Mouse (Mus musculus) left cerebral cortex, adult 9 months (tissue): ENCODE measurements at regions not wholly inside any gene's neighbourhood (a gene's known extent, or its start where the extent isn't known, plus 50 kb on each side); places are given as distances from the start of the nearest gene placed in this dataset.

Source experiments
- DNase-seq, 2 experiments: peaks; one replicate each; pipeline ENCODE4 v3.0.0; 2022; ENCODE audit warnings: low spot score in 2 of 2

DNA sequence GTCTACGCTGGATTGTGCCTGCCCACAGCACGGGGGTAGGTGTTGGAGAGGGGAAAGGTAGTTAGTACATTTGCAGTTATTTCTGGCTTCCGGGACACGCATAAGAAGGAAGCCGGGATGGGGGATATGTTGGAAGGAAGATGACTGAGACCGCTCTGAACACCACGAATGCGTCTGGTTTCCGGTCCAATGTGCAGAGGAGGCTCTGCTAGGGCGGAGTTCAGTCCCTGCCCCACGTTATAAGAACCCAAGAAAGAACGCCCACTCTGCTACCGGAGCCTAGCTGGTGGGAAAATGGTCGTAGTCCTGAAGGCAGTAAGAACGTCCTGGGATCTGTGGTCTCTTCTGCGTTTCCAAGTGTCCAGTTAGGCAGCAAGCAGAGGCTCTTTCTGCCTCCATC lies 104.1 kb downstream of the Sox9 start:
- no peak for DNase-seq

DNA sequence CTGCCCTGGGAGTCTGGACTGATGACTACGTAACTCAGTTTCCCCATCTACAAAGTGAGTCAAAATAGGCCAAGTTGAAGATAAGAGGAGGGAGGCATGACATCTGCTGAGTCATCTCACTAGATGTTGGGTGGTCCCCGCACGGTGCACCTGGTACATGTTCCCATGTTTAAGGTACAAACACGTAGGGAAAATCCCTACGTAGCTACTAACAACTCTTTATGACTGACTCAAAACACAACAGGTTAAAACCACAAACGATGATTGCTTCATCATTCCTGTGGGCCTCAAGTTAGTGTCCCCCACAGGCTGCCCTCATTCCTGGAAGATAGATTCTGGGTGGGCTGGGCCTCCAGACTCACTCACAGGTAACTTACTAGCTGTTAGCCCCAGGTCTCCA lies 107.7 kb downstream of the Sox9 start:
- DNase-seq = no peak

DNA sequence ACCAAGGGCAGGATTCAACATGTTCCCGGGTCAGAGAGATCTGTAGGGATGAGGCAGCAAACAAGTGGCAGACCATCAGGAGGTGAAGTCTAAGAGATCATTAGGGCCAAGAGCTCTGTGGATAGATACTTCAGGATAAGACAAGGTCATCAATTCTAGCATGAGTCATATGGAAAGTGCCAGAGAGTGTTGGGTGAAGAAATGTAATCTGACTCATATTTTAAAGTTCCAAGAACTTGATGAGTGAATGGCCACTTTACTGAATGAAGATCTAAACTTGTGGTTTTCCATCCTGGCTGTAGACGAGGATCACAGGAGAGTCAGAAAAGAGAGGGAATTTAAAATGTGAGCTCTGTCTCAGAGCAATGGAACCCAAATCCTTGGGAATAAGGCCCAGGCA lies 115.6 kb downstream of the Sox9 start:
- DNase-seq = no peak

DNA sequence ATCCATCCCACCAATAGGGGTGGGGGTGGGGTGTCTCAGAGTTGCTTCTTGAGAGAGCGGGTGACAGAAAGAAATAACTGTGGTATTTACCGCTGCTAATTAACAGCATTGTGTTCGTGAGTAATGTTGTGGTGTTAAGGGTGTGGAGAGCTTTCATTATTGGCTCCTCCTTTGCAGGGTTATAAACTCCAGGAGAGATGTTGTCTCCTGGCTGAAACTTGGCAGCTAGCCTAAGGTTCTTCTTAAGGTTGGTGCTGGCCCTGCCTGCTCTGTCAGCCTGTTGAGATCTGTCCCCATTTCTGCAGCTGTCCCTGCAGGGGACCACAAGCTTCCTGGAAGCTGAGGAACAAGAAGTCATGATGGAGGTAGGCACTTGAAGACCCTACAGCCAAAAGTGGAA lies 120.6 kb downstream of the Sox9 start:
- DNase-seq = no peak

DNA sequence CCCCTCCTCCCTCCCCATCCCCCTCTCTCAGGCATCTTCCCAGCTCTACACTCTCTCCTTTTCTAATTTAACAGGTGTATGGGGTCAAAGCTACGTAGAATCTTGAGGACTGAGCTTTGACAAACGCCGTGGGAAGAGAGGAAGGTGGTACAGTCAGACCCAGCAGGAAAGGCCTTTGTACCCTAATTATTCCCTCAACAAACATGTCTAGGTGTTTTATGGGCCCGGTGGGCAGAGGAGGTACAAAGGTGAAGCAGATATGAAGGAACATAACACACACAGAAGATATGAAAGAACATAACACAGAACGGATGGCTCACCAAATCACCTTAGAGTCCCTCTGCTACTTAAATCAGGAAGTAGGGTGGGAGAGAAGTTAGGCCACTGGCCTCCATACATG lies 128.3 kb downstream of the Sox9 start:
- no peak for DNase-seq

DNA sequence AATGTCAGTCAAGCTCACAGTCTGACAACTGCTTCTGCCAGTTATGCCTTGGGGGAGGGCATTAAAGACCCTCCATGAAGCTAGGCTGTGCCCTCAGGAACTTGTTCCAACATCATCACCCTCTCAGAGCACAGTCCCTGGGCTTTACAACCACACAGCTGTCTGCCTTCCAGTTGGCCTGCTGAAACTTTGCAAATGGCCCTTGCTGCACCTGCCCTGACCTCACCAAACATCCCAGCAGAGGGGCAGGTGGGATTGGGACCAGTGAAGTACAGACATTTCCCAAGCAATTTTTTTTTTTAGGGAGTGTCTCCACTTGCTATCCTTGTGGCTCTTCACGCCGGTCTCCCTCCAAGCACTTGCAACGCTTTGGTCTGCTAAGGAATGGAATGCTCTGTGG lies 130.9 kb downstream of the Sox9 start:
- no peak for DNase-seq

DNA sequence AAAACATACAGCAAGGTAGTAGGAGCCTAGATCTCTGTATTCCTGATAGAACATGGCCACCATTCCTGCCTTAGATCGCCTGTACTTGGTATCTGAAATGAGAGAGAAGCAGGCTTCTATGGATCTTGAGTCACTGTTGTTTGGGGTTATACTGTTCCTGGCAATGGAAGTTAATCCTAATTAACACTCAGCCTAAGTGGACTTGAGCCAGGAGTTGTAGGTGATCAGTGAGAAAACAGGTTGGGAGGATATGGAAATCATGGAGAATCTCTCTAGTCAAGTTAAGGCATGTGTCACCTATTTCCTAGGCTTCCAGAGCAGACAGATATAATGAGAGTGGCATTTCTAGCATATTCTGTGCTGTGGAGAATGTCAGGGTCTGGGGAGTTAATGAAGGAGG lies 134.9 kb downstream of the Sox9 start:
- no peak for DNase-seq

DNA sequence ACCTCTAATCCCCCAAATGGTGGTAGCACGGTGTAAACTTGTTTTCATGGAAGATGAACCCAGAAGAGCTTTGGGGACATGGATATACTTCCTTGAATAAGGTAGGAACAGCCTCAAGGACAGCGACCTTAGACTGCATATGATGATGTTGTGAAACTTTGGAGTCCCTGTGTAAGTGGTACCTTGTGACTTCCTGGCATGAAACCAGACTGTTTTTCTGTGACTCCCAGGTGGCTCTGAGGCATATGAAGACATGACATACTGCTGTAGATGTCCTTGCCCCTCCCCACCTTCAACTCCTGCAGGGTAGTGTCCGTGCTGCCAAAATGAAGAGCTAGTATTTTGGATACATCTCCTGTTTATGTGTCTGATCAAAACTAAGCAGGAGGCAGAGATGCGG lies 138.1 kb downstream of the Sox9 start:
- no peak for DNase-seq

DNA sequence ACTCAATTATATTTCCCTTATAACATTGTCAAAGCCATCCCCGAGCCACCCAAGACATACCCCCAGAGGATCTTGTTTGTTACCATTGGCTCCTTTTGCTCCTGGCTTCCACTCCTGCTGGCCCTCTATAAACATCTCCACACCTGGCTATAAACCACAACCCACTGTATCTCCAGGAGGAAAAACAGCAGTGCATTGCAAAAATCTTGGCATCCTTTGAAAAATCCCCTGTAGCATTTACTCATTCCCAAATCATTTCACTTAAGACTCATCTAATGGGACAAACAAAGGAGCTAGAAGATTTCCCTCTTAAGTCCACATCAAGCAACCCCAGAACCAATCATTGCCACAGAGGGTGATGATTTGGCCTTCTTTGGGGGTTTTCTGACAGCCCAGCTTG lies 142.6 kb downstream of the Sox9 start:
- no peak for DNase-seq

DNA sequence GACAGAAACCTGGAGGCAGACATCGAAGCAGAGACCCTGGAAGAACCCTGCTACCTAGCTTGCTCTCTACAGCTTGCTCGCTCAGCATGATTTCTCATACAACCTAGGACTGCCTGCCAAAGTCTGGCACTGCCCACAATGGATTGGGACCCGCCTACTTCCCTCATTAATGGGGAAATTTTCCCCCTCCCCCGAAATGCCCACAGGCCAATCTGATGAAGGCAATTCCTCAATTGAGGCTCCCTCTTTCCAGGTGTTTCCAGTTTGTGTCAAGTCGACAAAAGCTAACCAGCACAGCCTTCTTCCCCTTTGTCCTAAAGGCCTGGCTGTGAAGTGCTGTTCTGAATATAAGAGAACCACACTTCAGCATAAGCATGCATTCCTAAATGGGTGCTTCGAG lies 143.1 kb downstream of the Sox9 start:
- DNase-seq = no peak

DNA sequence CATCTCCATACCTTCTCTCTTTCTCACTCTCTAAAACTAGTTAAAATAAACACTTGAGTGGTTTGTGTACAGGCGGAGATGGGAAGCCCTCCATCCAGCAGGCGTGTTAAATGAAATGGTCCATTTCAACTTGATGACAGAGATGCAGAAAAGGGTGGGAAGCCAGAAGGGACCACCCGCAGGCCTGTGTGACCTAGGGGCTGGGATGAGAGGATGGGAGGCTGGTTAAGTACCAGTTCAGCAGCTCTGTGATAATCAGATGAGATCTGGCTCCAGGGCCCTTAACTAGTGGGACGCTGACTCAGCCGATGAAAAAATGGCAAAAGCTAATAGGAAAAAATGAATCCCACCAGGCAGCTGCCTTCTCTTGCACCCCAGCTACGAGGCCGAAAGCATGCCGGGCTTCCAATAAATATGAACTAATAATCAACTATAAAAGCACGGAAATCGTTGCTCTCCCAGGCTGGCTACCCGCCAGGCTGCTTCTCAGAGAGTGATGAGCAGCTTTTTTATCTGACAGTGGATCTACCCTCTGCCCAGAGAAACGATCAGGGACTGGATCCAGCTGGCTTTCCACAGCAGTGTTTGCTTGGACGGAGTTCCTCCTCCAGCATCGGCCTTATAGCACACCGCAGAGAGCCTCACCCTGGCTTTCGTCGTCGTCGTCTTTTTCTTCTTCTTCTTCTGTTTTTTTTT lies 144.5 kb downstream of the Sox9 start:
- no peak for DNase-seq

DNA sequence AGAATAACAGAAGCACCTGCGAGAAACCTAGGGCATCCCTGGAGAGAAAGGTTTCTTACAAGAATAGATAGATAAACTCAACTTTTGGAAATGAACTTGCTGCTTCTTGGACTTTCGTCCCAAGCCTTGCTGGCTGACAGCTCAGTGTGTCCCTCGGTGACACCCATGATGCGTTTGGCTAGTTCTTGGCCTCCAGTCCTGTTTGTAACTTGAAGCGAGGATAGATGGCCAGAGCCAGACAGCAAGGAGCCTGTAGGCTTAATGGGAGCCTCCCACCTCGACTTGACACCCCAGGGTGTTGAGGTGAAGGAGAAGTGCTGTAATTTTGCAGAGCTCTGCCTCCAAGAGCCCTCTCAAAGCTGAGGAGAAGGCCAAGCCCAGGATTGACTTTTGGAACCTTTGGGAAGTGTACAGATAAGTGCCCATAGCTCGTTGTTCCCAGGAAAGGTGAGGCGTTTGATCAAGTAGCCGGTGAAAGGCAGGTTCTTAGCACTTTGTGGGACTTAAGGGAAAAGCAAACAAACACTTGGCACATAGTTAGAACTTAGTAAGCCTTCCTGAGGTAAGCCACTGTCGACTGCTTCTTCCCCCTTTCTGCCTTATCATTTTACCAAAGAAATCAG lies 148.3 kb downstream of the Sox9 start:
- no peak for DNase-seq

DNA sequence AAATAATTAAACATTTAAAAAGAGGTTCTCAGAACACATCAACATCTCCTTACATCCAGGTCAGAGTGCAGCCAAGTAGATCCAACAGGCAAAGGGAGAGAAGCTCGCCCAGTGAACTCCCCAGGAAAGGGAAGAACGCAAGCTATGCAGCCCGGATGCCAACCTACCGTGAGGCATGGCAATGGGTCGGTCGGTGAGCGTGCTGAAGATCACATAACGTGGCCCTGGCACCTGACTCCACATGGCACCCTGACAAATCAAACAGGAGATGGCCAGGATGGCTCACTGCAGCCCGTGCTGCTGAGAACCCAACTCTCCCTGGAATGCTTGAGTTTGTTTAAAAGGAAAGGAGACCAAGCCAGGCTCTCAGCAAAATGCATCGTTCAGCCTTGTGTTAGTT lies 156.0 kb downstream of the Sox9 start:
- no peak for DNase-seq

DNA sequence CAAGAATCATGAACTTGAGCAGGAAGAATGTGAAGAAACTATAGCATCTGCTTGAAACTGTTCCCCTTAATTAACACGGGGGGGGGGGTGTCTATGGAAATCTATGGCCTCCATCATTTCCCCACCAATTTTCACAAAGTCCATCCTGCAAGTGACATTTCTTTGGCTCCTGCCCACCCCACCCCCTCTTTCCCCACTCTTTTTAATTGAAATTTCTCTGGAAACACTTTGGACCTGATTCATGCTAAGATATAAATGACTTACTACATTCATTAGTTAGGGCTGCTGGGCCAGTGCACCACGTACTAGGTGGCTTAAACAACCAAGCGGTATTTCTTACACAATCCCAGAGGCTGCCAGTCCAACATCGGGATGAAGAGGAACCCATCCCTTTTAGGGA lies 169.4 kb downstream of the Sox9 start:
- no peak for DNase-seq

DNA sequence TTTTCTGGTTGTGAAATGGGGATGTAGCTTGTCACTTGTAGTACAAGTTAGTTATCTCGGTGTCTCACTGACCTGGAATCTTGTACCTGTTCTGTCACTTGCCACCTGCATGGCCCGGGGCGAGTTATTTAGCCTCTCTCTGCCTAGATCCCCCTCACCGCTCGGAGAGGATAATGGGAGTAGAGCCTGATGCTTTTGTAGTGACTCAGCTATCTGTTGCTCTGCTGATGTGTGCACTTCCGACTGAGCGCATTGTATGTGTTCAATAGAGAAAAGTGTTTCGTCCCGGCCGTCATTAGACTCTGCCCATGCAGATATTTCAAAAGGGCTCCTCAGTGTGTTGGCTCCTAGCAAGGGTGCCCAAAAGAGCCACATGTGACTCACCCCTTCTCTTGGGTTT lies 170.3 kb downstream of the Sox9 start:
- DNase-seq = no peak

DNA sequence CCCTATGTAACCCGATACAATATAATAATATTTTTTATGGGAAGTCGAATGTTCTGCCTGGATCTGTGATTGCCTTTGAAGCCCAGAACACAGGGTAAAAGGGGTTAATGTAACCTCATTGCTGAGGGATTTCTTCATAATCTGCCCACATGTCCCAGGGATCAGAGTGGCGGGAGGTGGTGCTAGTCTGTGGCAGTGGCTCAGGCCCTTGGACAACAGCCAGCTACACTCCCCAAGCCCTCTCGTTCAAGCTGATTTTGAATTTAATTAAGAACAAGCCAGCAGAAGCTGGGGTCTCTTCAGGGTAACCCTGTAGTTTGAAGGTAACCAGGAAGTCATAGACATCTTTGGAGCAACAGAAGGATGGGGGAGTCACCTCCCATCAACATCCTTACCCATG lies 171.5 kb downstream of the Sox9 start:
- DNase-seq = no peak

DNA sequence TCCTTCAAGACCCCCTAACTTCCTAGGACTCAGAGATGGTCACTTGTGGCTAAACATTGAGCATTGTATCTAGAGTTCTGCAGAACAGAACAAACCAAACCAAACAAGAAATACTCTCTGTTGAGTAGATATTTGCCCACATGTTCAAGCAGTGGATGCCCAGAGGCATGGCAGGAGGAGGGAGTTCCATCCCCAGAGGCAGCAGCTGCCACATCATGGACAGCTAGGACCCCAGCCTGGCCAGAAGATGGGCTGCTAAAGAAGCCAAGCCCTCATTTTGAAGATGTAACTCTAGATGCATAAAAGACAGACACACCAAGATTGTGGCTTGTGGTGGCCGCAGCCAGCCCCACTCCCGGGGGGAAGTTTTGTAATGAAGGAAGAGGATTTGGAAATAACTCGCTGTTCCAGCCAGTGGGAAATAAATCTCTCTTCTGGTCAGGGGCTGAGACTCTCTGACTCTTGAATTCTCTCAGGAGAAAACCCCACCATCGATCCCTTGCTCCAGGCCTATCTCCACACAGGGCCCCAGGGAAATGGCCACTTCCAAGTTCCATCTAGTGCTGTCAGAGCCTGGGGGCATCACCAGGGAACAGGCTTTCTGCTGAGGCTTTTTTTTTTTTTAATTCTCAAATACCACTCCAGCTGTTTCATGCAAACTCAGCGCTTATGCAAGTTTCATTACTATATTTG lies 174.9 kb downstream of the Sox9 start:
- DNase-seq = no peak

DNA sequence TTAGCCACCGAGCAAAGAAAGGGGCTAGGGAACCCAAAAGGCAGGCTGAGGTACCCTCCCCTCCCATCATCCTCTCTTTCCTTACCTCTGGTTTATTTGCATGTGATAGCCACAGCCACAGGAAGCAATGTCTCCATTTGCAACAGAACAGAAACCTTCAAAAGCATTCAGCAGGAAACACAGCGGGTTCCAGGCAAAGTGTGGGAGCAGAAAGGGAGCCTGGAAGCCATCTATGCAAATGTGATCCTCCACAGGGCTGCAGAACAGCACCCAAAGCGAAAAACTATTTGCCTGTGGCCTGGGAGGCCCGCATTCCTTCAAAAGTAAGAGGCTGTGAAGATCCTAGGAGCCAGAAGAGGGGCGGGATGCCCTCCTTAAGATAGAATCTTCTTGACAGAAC lies 177.6 kb downstream of the Sox9 start:
- DNase-seq = no peak

DNA sequence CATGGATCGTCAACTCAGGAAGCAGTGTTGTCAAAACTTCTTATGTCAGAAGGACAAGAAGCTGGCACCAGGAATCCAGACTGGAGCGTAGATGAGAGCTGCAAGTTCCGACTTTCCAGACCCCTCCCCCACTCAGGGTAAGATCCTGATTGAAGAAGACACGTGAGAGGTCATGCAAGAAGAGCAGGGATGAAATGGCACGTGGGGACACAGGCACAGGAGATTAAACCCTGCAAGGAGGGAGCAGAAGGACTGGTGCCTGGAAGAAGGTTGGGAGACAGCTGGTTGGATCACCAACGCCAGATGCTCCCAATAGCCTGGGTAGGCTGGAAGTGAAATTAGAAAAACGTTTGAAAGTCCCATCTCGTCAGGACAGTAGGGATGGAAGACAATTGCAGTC lies 191.3 kb downstream of the Sox9 start:
- DNase-seq = no peak

DNA sequence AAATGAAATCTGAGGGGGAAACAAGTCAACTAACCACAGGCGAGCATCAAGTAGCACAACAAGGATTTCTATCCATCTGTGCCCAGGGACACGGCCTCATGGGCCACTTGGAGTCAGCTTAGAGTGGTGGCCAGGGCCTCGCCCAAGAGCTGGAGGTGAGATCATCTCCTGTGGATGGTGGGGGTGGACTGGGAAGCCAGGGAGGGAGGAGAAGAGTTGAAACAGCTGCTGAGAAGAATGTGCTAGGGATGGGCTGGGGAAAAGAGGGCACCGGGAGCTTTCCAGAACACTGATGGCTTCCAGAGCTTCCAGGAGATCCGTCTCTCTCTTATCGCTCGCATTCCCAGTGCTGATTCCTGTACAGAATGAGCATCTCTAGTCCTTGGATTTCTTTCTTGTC lies 192.9 kb downstream of the Sox9 start:
- no peak for DNase-seq

DNA sequence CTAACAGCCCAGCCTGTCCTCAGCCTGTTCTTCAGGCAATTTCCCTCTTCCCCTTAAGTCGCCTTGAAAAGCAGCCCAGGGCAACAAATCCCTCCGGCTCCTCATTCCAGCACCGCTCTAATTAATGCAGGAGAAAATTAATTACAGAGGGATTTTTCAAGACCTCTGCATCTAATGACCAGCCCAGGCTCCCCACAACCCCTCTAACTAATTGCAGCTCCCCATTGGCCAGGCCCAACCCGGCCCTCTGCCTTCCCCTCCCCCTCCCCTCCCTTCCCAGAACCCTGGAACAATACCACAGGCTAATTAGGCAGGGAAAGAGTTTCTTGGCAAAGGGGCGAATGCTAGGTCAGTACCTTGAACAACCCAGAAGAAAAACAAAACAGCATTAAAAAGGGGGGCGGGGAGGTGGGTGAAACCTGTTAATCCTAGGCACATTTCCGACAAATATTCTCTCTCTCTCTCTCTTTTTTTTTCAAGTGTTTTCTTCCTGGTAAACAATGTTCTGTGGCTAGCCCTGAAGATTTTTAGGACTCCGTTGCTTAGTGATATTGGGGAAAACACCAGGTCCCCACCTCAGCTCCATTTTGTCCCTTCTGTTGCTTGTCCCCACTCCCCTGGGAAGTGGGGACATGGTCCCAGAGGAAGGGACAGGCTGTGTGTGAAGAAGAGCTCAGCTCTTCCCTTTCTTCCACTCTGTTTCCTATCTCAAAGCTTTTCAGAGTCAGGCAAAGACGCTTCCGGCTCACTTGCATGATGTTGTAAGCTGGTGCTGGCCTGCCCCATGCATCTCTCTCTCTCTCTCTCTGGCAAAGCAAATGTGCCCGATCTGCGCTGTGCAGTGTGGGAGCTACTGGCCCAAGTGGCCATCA lies 195.1 kb downstream of the Sox9 start:
- peak in 1 of 2 experiments; percentile 13 for DNase-seq

DNA sequence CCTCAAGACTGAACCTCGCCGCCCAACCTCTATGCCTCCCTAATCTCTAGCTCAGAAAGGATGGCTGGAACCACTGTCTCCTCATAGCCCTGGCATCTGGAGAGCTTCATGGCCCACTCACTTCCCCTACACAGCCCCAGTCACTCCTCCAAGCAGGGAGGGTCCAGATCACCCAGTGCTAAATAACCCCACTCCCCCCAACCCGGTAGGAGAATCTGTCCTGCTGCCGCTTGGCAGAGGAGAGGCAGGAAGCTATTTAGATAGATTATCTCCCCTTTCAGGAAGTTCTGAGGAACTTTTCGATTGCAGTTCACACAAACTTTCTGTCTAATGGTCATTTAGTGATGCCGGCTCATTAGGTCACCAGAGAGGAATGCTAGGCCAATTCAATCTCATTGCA lies 196.9 kb downstream of the Sox9 start:
- no peak for DNase-seq
